Mouse (Mus musculus): Measurements from ENCODE around the gene Sf3a1.

The Sf3a1 gene

DNA sequence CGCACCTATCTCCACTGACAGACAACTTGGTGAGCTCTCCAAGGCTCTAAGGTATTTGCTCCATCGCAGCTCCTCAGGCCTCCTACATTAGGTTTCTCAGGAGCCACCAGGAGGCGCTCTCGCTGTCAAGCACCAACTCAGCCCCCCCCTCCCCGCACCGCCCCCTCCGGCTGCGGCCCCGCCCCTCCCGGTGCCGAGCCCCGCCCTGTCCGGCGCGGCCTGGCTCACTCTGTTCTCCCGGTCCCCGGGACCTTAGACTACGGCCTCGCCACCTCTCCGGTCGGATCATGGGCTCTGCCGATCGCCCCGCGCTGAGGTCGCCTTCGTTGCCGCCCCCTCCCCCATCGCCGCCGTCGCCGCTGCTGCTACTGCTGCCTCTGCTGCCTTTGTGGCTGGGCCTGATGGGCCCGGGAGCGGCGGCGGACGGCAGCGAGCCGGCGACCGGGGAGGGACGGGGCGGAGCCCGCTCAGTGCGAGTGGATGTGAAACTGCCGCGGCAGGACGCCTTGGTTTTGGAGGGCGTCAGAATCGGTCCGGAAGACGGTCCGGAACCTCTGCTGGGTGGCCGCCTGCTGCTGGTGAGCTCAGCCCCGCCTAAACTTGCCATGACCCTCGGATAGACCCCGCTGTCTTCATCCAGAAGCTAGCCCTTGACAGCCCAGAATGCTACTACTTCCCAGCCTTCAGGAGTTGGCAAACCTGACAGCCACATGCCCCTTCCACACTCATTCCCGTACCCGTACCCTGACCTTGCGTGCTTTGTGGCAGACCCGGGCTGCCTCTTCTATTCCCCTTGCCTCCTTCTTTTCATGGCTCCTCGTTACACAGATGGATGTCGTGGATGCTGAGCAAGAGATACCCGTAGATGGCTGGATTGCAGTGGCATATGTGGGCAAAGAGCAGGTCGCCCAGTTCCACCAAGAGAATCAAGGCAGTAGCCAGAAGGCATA, 24.9 kb upstream of the Sf3a1 start, which contains the start of gene Rnf215:
Rnf215 (plus strand) TSS at position 217 of the 950 bp plus-strand sequence.
- DNase-seq (ENCODE audit: extremely low read depth, low read depth, low spot score) = no peak

DNA sequence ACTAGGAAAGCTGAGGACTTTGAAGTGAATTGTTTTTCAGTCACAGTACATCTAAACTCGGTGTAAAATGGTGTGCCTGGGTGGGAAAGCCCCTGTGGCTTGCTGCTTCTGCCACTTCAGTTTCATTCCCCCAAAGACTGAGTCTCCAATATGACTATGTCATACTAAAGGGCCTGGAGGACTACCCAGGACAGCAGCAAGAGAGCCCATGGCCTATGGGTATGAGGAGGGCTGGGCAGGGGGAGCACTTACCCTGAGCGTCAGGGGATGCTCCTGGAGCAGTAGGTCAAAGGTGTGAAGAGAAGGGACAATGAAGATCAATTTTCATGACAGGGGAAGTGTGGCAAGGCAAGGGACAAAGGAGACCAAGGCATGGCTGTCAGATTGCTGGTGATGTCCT, 21.2 kb upstream of the Sf3a1 start:
- DNase-seq (ENCODE audit: extremely low read depth, low read depth, low spot score) = no peak

- no peak for DNase-seq (ENCODE audit: extremely low read depth, low read depth, low spot score)
These were observed 18.6 kb upstream of the Sf3a1 start for GRCm38 (mm10) chr11:4141505-4141904.

- no peak for DNase-seq (ENCODE audit: extremely low read depth, low read depth, low spot score)
These were observed 17.8 kb upstream of the Sf3a1 start for GRCm38 (mm10) chr11:4142352-4142751.

DNA sequence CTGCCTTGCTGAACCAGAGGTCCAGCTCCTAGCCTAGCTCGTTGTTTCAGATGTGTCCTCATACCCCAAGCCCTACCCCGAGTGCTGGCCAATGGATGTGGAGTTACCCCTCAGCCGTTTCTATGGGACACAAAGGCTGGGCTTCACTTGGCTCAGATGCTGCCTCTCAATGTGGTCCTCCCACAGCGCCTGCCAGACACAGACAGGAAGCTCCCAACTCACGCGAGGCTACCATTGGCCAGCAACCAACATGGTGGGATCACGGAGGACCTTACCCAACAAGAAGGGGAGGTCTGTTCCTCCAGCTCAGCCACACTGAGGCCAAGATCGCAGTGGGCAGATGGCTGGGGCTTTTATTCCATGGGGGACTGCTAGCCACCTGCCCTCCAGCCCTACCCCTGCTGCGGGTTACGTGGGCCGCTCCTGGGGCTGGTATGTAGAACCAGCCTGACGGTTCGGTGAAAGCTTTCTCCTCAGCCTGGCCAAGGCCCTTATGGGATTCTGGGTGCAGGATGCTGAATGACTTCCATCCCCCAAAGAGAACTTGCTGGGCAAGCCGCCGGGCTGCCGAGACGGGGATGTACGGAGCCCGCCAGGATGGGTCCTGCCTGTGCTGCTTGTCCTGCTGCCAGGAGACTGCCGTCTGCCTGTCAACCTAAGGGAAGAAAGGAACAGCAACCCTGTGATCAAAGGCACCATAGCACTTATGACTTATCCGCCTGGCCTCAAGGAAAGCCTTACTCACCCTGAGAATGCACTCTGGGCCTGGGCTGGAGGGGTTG, 16.7 kb upstream of the Sf3a1 start:
- DNase-seq (ENCODE audit: extremely low read depth, low read depth, low spot score) = no peak

DNA sequence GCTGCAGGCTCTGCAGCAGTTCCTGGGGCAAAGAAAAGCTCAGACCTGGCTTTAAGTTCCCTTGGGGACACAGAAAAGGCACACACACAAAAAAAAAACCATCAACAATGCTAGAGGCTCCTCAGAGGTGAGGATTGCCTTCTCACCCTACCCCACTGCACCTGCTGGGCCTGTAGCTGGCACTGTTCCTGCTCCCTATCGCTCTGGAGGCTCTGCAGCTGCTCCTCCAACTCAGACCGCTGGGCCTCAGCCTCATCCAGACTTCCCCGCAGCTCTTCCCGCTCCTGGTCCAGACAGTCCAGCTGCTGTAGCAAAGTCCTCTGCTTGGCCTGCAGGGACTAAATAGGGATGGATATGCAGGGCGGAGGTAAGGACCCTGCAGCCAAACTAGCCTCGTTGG, 13.8 kb upstream of the Sf3a1 start:
- DNase-seq (ENCODE audit: extremely low read depth, low read depth, low spot score) = no peak

DNA sequence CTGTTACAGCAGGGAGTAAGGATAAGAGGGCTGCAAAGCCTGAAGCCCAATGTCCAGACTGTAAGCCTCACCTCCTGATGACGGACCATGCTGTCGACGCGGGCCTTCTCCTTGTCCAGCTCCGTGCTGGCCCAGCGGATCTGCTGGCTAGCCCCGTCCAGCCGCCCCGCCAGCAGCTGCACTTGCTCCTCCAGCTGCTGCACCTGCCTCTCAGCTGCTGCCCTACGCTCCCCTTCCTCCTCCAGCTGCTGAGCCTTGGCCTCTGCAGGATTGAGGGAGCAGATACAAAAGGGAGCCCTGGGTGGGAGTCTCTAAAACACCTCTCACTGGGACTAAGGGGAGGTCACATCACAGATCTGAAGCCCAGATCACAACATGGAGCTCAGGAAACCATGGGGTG, 13.1 kb upstream of the Sf3a1 start:
- no peak for DNase-seq (ENCODE audit: extremely low read depth, low read depth, low spot score)

GRCm38 (mm10) chr11:4148120-4148519, 12.0 kb upstream of the Sf3a1 start:
- no peak for DNase-seq (ENCODE audit: extremely low read depth, low read depth, low spot score)

DNA sequence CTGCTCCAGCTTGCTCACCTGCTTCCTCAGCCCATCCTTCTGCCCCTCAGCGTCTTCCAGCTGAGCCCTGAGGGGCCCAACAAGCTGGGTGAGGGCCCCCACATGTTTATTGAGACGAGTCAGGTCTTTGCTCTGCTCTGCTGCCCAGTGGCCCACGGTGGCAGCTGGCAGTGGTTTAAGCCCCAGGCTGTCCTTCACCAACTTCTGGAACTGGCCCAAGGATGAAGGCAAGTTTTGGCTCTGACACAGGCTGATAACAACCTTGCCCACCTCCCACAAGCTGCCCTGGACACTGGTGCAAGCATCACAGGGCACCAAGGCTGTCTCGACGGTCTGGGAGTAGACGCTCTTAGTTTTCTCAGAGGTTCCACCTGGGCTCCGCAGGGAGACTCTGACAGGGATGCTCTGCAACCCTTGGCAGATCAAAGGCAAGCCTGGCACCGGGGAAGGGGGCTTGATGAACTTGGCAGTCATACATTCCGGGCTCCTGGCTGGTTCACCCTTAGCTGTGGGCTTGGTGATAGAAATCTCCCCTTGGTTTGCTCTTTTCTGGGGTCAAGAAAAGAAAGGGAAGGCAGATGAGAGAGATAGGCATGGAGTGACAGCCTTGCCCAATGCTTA, 11.5 kb upstream of the Sf3a1 start:
- no peak for DNase-seq (ENCODE audit: extremely low read depth, low read depth, low spot score)

DNA sequence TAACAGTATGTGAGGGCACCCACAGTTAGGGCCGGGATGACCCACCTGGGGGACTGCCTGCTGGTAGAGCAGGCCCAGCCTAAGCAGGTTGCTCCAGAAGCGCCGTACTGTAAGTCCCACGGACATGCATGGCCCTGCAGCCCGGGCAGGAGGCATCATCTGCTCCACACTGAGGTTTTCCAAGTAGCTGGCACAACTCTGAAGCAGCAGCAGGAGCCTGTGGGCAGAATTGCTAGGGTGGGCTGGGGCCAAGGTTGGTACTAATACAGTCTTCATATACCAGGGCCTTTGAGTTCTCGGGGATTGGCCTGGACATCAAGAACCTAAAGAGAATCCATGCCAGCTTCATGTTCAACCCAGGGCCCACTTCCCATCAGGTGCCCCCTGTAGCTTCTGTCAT, 10.3 kb upstream of the Sf3a1 start:
- DNase-seq (ENCODE audit: extremely low read depth, low read depth, low spot score) = no peak

GRCm38 (mm10) chr11:4153694-4154093, 6.5 kb upstream of the Sf3a1 start:
- no peak for DNase-seq (ENCODE audit: extremely low read depth, low read depth, low spot score)

DNA sequence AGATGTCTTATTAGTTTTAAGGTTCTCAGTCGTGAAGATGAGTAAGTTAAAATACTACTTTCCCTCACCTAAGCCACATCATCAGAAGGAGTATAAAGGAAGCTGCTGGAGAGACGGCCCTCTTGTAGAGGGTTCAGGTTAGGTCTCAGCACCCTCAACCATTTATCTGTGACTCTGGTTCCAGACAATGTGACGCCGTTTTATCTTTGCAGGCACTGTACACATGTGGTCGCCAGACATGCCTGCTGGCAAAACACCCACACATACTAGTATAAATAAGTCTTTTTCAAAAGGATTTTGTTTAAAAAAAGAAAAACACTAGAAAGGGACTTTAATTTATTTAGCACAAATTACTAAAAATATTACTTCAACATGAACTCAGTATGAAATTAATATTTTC, 4.5 kb upstream of the Sf3a1 start:
- DNase-seq (ENCODE audit: extremely low read depth, low read depth, low spot score) = no peak

DNA sequence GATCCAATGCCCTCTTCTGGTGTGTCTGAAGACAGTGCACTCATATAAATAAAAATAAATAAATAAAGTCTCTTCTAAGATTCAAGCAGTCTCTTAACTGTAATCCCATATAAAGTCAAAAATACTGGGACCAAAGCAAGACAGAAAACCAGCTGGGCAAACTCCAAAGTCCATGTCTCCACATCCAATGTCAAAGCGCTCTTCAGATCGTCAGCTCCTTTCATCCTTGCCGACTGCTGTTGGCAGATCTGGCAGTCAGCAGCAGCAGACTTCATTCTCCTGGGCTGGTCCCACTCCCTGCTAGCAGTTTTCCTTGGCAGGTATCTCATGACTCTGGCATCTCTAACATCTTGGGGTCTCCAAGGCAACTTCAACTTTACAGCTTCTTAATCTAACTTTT, 1.5 kb upstream of the Sf3a1 start:
- DNase-seq (ENCODE audit: extremely low read depth, low read depth, low spot score) = no peak

DNA sequence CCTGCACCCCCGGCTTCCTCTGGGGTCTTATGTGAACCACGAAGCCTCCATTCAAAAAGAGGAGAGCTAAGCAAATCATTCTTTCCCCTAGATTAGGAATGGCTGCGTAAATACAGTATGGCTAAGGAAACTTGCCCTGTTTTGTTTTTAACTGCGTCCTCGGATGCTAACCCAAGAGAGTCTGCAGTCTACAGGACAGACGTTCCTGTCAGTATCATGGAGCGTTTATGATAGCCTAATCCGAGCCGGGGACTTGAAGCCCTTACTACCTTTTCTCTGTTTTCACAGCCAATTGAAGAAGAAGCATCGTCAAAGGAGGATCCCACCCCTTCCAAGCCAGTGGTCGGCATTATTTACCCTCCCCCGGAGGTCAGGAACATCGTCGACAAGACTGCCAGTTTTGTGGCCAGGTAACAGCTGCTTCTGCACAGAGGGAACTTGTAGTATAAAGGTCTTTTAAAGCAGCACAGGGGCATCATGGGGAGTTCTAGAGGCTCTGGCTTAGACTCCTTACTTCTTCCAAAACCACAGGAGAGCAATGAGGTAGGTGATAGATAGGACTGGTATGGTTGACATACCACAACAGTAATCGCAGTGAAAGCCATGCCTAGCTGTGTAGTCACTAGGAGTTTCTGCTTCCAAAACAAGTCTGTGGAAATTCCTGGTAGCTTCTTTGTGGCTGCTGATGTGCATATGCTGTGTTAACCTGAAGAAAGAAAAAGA, 769 bp downstream of the Sf3a1 start:
- no peak for DNase-seq (ENCODE audit: extremely low read depth, low read depth, low spot score)

GRCm38 (mm10) chr11:4164701-4165100, 4.6 kb downstream of the Sf3a1 start:
- DNase-seq (ENCODE audit: extremely low read depth, low read depth, low spot score) = no peak

DNA sequence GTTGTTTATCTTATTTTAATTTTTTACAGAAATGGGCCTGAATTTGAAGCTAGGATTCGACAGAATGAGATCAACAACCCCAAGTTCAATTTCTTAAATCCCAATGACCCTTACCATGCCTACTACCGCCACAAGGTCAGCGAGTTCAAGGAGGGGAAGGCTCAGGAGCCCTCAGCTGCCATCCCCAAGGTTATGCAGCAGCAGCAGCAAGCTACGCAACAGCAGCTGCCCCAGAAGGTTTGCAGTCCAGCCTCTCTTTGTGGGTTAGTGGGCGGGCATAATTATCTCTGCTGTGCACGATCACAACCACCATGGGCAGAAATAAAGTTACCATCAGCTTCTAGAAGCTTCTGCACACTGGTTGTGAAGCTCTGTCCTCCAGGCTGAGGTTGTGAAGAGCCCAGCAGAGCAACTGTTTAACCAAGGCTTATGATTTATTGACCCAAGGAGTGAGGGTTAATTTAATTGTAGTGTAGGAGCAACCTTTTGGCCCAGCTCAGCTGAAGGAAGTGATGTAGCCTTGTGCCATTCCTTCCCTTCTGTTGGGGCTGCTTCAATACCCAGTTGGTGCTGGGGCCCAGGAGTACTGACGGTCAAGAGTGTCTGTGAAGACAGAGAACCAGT, 6.4 kb downstream of the Sf3a1 start:
- DNase-seq (ENCODE audit: extremely low read depth, low read depth, low spot score) = no peak

DNA sequence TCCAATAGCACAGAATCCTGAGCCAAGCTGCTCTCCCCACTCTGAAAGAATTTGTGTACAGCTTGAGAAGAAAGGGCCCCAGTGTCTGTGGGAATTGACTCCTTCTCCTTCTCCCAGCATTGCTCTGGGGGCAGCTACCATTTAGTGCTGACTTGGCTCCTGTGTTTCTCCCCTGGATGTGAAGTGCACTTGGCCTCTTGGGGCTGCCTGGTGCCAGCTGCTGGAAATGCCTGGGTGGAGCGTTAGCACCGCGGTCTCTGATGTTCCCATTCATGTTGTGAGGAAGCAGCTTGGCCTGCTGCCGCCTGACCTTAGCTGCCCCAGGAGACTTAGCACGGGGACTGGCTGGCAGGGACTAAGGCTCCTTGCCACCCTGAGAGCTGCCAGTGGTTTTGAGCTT, 14.4 kb downstream of the Sf3a1 start:
- no peak for DNase-seq (ENCODE audit: extremely low read depth, low read depth, low spot score)

GRCm38 (mm10) chr11:4177716-4178115, 17.6 kb downstream of the Sf3a1 start:
- no peak for DNase-seq (ENCODE audit: extremely low read depth, low read depth, low spot score)

GRCm38 (mm10) chr11:4182061-4182460, 21.9 kb downstream of the Sf3a1 start:
- DNase-seq (ENCODE audit: extremely low read depth, low read depth, low spot score) = no peak

GRCm38 (mm10) chr11:4183511-4183910, 23.4 kb downstream of the Sf3a1 start:
- DNase-seq (ENCODE audit: extremely low read depth, low read depth, low spot score) = no peak

All from fat pad, adult 2 months (tissue).